Mouse (Mus musculus): ENCODE data around the gene Olfr1189.
"Not testable (repeated sequence)": the region's sequence is repeated elsewhere in the genome, so short reads cannot be mapped to it uniquely, and the experiment has no call there.

Gene Olfr1189

DNA sequence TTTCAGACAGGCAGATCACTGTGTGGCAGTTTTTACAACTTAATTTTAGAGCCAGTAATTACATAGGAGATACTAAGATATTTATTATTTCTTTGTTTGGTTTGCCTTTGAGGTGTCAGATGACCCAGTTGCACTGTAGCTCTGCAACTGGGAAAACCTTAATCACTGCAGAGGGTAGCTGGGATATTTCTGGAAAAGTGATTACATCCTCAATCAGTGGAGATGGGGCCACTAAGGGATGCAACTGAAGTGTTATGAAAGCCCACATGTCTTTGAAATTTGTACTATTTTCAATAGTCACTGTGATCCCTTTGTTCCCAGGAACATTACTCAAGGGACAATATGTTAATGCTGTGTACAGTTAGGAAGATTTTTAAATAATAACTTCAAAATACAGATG lies at the start of gene Olfr1189:
Olfr1189 (plus strand) TSS at position 301 of the 400 bp plus-strand sequence.
- in situ Hi-C loops (cut with MboI; ENCODE audit: unreplicated experiment in 2 of 2): no loop called here

DNA sequence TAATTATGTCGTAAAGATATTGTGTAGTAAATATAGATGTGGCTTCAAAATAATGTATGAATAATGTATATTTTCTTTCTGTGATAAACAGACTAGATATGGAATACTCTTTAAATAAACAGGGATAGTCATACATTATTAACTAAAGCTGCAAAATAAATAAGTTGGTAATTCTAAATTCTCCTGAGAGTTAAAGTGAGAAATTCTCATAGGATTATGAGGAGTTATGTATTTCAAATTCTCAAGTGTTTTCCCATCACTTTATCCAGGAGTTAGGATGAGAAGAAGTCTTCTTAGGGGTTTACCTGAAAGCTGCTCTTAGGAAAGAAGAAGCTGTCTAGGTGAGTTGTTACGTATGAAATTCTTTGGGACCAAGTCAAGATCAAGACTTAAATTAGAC lies 29.6 kb upstream of the Olfr1189 start, which contains the start of gene Olfr1188:
Olfr1188 (plus strand) TSS at position 301 of the 400 bp plus-strand sequence.
- in situ Hi-C loops (cut with MboI; ENCODE audit: unreplicated experiment in 2 of 2): no loop called here

DNA sequence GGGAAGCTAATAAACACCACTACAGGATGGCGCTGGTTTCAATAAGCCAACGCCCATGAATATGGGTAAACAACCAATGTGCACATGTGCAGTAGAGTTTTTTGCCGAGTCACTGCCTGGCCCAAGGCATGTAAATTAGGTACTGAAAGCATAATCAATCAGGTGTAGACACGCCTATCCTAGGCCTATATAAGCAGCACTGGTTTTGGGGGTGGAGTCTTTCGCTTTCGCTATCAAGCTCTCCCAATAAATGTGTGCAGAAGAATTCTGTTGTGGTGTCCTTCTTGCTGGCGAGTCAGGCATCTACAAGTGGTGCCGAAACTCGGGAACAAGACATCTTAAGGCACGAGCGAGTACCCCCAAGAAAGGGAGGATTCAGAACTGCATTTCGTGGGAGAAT lies 13.6 kb upstream of the Olfr1189 start:
- in situ Hi-C loops (cut with MboI; ENCODE audit: unreplicated experiment in 2 of 2): not testable (repeated sequence)

DNA sequence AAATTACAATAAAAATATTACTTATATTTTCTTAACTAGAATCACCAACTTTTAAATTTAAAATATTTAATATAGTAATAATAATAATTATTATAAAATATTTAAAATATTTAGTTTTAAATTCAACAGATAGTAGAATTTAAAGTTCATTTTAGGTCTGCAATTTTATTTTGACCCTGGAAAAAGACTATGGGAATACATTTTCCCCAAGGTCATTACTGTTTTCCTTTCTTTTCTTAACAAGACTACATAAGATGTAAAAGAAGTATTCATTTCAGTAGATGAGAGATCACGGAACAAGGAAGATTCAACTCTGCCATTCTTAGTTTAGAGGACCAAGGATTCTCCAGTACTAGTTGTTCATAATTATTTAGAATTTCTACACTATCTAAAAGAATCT lies 54.0 kb downstream of the Olfr1189 start, which contains the start of gene Olfr1191-ps1:
Olfr1191-ps1 (plus strand) TSS at position 301 of the 400 bp plus-strand sequence.
- in situ Hi-C loops (cut with MboI; ENCODE audit: unreplicated experiment in 2 of 2): not testable (repeated sequence)

Data from v-Abl transformed pro-B cells (cell line).